Mouse (Mus musculus) kidney, embryonic 16.5 days (tissue): ENCODE measurements at regions not wholly inside any gene's neighbourhood (a gene's known extent, or its start where the extent isn't known, plus 50 kb on each side); places are given as distances from the start of the nearest gene placed in this dataset.

Source experiments
- ATAC-seq: fragments of 200-750 bp; cut with Nextera tagmentation; 2 replicates; pipeline ENCODE4 v1.8.0; 2017; ENCODE audit warnings: moderate TSS enrichment; ENCODE audit not compliant: low FRiP score, low TSS enrichment
- H3K27ac ChIP-seq: fragments of 300-500 bp; sonication (generic); 2 replicates; pipeline ENCODE4 v1.5.1; 2014; ENCODE audit warnings: low read length
- H3K27me3 ChIP-seq: fragments of 300-500 bp; sonication (generic); 2 replicates; pipeline ENCODE4 v1.6.1; 2014; ENCODE audit warnings: low read length, control low read depth, mixed read lengths; ENCODE audit not compliant: insufficient read depth
- H3K36me3 ChIP-seq: fragments of 300-500 bp; sonication (generic); 2 replicates; pipeline ENCODE4 v1.6.1; 2014; ENCODE audit warnings: low read length, control low read depth, mixed read lengths; ENCODE audit not compliant: insufficient read depth
- H3K4me1 ChIP-seq: fragments of 300-500 bp; sonication (generic); 2 replicates; pipeline ENCODE4 v1.6.1; 2014; ENCODE audit warnings: low read length, control low read depth, mixed read lengths; ENCODE audit not compliant: insufficient read depth
- H3K4me2 ChIP-seq: fragments of 300-500 bp; sonication (generic); replicated peaks from 2 replicates; pipeline ENCODE4 v1.6.1; 2014; ENCODE audit warnings: low read depth, low read length
- H3K4me3 ChIP-seq: fragments of 300-500 bp; sonication (generic); 2 replicates; pipeline ENCODE4 v1.5.1; 2014; ENCODE audit warnings: mild to moderate bottlenecking, low read length
- H3K9ac ChIP-seq: fragments of 300-500 bp; sonication (generic); replicated peaks from 2 replicates; pipeline ENCODE4 v1.6.1; 2014; ENCODE audit warnings: low read length
- H3K9me3 ChIP-seq: fragments of 300-500 bp; sonication (generic); 2 replicates; pipeline ENCODE4 v1.6.1; 2016; ENCODE audit warnings: low read length, control low read depth
- WGBS: fragments of 180-500 bp; shearing (Covaris S2); extraction: QIAGEN DNeasy Blood & Tissue Kit; methylation state at CpG from one replicate; pipeline ENCODE4 v1.1.7; 2014; 5-methylcytosine and 5-hydroxymethylcytosine counted together

DNA sequence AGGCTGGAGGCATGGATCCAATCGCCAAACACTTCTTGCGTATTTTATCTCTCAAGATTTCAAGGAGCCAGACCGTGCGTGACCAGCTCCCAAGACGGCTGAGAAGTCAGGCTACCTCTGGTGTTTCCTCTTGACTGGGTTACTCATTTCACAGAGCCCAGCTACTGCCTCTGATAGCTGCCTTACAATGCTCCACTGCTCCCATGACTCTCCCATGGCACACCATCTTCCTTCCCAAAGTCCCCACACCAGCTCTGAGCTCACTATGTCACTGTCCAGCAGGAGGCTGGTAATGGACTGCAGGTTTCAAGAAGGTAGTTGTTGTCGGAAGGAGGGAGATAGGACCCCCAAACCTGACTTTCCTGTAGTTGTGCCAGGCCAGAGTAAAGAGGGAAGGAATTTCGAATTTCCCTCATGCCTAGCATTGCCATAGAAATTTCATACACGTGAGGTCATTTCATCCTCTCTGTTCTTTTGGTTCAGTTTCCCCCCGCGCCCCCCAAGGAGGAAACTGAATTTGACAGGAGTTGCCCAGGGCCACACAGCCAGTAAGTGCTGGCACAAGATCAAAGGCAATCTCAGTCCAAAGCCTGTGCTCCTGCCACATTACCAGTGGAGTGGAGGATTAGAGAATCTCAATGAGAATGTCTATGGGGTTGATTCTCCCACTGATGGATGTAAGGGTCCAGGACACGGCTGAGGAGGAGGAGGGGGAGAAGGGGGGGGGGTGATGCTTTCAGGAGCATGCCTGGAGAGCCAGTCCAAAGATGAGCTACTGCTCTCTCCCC is 155.3 kb upstream of the Mocs1 start:
- WGBS, result 48% methylated on average over 11 of the region's 11 CpGs
- no peaks in the 10 kb centered on the region for H3K36me3 ChIP-seq

GRCm38 (mm10) chr17:49274936-49275335 is 153.2 kb upstream of the Mocs1 start:
- Histone ChIP-seq H3K9me3 (no peaks in the 10 kb centered on the region), H3K9ac (no peak overlapping the region), H3K27ac (no peak overlapping the region), H3K36me3 (no peaks in the 10 kb centered on the region), H3K4me2 (no peak overlapping the region), H3K4me1 (peaks cover 21% of the 10 kb centered on the region), H3K4me3 (no peak overlapping the region), H3K27me3 (no peaks in the 10 kb centered on the region)
- 97% methylated on average over 3 of the region's 3 CpGs for WGBS
- no peak for ATAC-seq

More for the DNA sequence above, 155.3 kb upstream of the Mocs1 start:
- peak; percentile 75 for ATAC-seq
- H3K4me3 ChIP-seq, result no peak overlapping the region
- H3K27me3 ChIP-seq, result no peaks in the 10 kb centered on the region
- H3K27ac ChIP-seq, result no peak overlapping the region
- no peak overlapping the region for H3K4me2 ChIP-seq
- no peaks in the 10 kb centered on the region for H3K9me3 ChIP-seq
- H3K9ac ChIP-seq, result no peak overlapping the region
- peaks cover 9% of the 10 kb centered on the region for H3K4me1 ChIP-seq

- Histone ChIP-seq H3K4me1 (peaks cover 21% of the 10 kb centered on the region), H3K9ac (no peak overlapping the region), H3K36me3 (no peaks in the 10 kb centered on the region), H3K27me3 (no peaks in the 10 kb centered on the region), H3K27ac (no peak overlapping the region), H3K4me3 (no peak overlapping the region), H3K4me2 (no peak overlapping the region), H3K9me3 (no peaks in the 10 kb centered on the region)
- WGBS, result 77% methylated on average over 2 of the region's 2 CpGs
- ATAC-seq, result no peak
Observed at GRCm38 (mm10) chr17:49275421-49275820, 152.7 kb upstream of the Mocs1 start.

DNA sequence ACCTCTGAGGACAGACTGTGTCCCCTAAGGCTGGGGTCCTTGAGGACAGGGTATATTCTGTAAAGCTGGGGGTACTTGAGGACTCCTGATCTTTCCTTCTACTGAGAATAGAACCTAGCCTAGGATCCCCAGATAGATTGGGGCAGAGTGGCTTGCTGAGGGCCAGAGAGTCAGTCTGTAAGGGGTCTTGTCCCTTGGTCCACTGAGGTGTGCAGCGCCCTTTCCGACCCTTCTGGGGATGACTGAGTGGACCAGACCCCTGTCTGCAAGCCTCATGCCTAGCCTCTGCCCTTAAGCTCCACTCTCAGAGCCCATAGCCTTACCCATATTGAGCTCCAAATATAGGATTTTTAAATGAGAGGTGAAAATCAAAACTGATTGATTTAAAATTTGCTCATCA is 152.2 kb upstream of the Mocs1 start:
- WGBS, result 94% methylated on average over 2 of the region's 2 CpGs
- H3K36me3 ChIP-seq, result no peaks in the 10 kb centered on the region
- H3K4me1 ChIP-seq, result peaks cover 21% of the 10 kb centered on the region
- H3K4me2 ChIP-seq, result no peak overlapping the region
- H3K9me3 ChIP-seq, result no peaks in the 10 kb centered on the region
- no peak overlapping the region for H3K9ac ChIP-seq
- no peak overlapping the region for H3K27ac ChIP-seq
- no peak for ATAC-seq
- no peaks in the 10 kb centered on the region for H3K27me3 ChIP-seq
- no peak overlapping the region for H3K4me3 ChIP-seq

- Histone ChIP-seq H3K4me2 (no peak overlapping the region), H3K4me1 (peaks cover 11% of the 10 kb centered on the region; the same call in 1 of the 2 replicates), H3K4me3 (no peak overlapping the region), H3K27me3 (no peaks in the 10 kb centered on the region), H3K9ac (no peak overlapping the region), H3K27ac (peak overlapping the region; percentile 31; the same call in 1 of the 2 replicates), H3K36me3 (no peaks in the 10 kb centered on the region), H3K9me3 (no peaks in the 10 kb centered on the region; the same call in 1 of the 2 replicates)
- 52% methylated on average over 8 of the region's 8 CpGs for WGBS
- no peak for ATAC-seq
Observed at GRCm38 (mm10) chr17:49278541-49278940, 149.6 kb upstream of the Mocs1 start.

GRCm38 (mm10) chr17:49278973-49279727 is 149.0 kb upstream of the Mocs1 start:
- peak; percentile 67; the same call in 1 of the 2 replicates for ATAC-seq
- WGBS, result 59% methylated on average over 10 of the region's 10 CpGs
- Histone ChIP-seq H3K9ac (no peak overlapping the region), H3K36me3 (no peaks in the 10 kb centered on the region), H3K4me1 (peaks cover 11% of the 10 kb centered on the region; the same call in 1 of the 2 replicates), H3K27ac (peak overlapping the region; percentile 31; the same call in 1 of the 2 replicates), H3K27me3 (no peaks in the 10 kb centered on the region), H3K4me2 (no peak overlapping the region), H3K4me3 (no peak overlapping the region), H3K9me3 (no peaks in the 10 kb centered on the region; the same call in 1 of the 2 replicates)

DNA sequence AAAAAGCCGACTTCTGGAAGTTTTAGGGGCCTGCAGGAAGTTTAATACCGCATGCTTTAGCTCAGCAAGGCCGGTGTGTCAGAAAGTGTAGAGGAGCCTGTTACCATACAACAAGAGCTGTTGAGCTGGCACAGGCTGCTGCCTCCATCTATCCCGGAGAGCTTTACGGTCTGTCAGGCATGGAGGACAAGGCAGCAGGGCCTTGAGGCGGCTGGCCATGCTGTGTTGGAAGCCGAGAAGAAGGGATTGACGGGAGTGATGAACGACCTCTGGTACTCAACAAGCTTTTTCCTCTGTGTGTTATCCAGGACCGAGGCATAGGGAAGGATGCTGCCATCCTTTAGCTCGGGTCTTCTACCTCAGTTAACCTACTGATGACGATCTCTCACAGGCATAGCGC is 146.8 kb upstream of the Mocs1 start:
- peak; percentile 27; the same call in 1 of the 2 replicates for ATAC-seq
- no peak overlapping the region for H3K27ac ChIP-seq
- no peaks in the 10 kb centered on the region for H3K27me3 ChIP-seq
- H3K9me3 ChIP-seq, result no peaks in the 10 kb centered on the region; the same call in 1 of the 2 replicates
- H3K4me3 ChIP-seq, result no peak overlapping the region
- no peaks in the 10 kb centered on the region for H3K36me3 ChIP-seq
- WGBS, result 58% methylated on average over 13 of the region's 13 CpGs
- H3K4me1 ChIP-seq, result peaks cover 11% of the 10 kb centered on the region; the same call in 1 of the 2 replicates
- H3K4me2 ChIP-seq, result no peak overlapping the region
- H3K9ac ChIP-seq, result no peak overlapping the region

DNA sequence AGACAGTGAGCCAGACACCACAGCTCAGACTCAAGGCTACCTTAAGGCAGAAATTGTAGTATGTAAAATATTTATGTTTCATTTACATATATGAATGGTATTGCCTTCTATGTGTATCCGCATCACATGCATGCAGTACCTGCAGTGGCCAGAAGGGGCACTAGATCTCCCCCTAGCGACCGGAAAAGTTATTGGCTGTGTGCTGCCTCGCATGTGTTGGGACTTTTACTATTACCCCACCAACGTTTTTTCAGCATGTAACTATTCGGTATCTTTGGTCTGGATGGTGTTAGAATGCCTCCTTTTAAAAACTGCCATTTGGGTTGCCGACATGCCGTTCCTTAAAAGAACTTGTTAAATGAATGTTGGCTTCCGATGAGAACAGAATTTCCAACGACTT is 145.7 kb upstream of the Mocs1 start:
- ATAC-seq, result no peak
- Histone ChIP-seq H3K27ac (no peak overlapping the region), H3K4me1 (peaks cover 11% of the 10 kb centered on the region; the same call in 1 of the 2 replicates), H3K9me3 (no peaks in the 10 kb centered on the region; the same call in 1 of the 2 replicates), H3K27me3 (no peaks in the 10 kb centered on the region), H3K4me2 (no peak overlapping the region), H3K36me3 (no peaks in the 10 kb centered on the region), H3K4me3 (no peak overlapping the region), H3K9ac (no peak overlapping the region)
- 85% methylated on average over 10 of the region's 10 CpGs for WGBS

GRCm38 (mm10) chr17:49283491-49283890 is 144.7 kb upstream of the Mocs1 start:
- H3K4me3 ChIP-seq, result no peak overlapping the region
- no peak for ATAC-seq
- no peaks in the 10 kb centered on the region for H3K27me3 ChIP-seq
- peaks cover 4% of the 10 kb centered on the region for H3K9me3 ChIP-seq
- no peak overlapping the region for H3K9ac ChIP-seq
- H3K4me2 ChIP-seq, result no peak overlapping the region
- 90% methylated on average over 5 of the region's 5 CpGs for WGBS
- H3K36me3 ChIP-seq, result no peaks in the 10 kb centered on the region
- peaks cover 9% of the 10 kb centered on the region; the same call in 1 of the 2 replicates for H3K4me1 ChIP-seq
- H3K27ac ChIP-seq, result no peak overlapping the region
